Mouse (Mus musculus) activated CD4-positive, CD25-positive, alpha-beta regulatory T cell, adult 9 weeks (primary cell): ENCODE data around the gene Rab9b. TPM values are rescaled to one million over a fixed set of nuclear protein-coding genes. Genes with fewer than 3 reads are reported as not detected.

ENCODE experiments used
- polyA plus RNA-seq: library from polyadenylated mRNA; unstranded; fragments of 100-300 nt; shearing (Covaris generic); gene quantifications from one replicate; pipeline ENCODE4 v1.2.1, GENCODE M21; 2017

Rab9b gene
- polyA plus RNA-seq = not detected

GRCm38 (mm10) chrX:136868061-136869040 is at the start of gene Rab9b:
Gene Rab9b, minus strand, starts transcription at chrX:136868755.

GRCm38 (mm10) chrX:136822371-136822770 is 46.2 kb downstream of the Rab9b start, which contains the start of gene Plp1:
Gene Plp1, plus strand, starts transcription at chrX:136822671.

Other genes starting within 250 kb of the Rab9b start
- not detected for gene Tceal1, start 160.8 kb downstream of the Rab9b start, polyA plus RNA-seq
- gene Morf4l2, start 125.1 kb downstream of the Rab9b start, polyA plus RNA-seq = 105 TPM
- gene Glra4, start 88.6 kb downstream of the Rab9b start, polyA plus RNA-seq = 0.15 TPM
- gene Plp1, start 46.1 kb downstream of the Rab9b start, polyA plus RNA-seq = 1.5 TPM
- gene H2bfm, start 58.6 kb upstream of the Rab9b start, polyA plus RNA-seq = not detected
- 65.0 TPM for gene Tmsb15b2, start 106.7 kb upstream of the Rab9b start, polyA plus RNA-seq
- gene Tmsb15l, start 108.1 kb upstream of the Rab9b start, polyA plus RNA-seq = 3.2 TPM
- gene Tmsb15b1, start 108.1 kb upstream of the Rab9b start, polyA plus RNA-seq = 28.5 TPM
- 48.2 TPM for gene Zcchc18, start 124.4 kb upstream of the Rab9b start, polyA plus RNA-seq
- 14.9 TPM for gene Slc25a53, start 169.5 kb upstream of the Rab9b start, polyA plus RNA-seq
- gene Fam199x, start 180.8 kb upstream of the Rab9b start, polyA plus RNA-seq = 4.7 TPM